Mouse (Mus musculus) cerebellum, adult 2 months (tissue): ENCODE results near the gene Syngr3.

Experiments
- CTCF ChIP-seq: fragments of 200-500 bp; IDR thresholded peaks from 2 replicates; pipeline ENCODE4 v1.5.1; 2011; ENCODE audit warnings: low read depth, mild to moderate bottlenecking, control low read depth, low read length, moderate library complexity, borderline replicate concordance; ENCODE audit not compliant: insufficient read depth
- POLR2A ChIP-seq: fragments of 200-500 bp; IDR thresholded peaks from 2 replicates; pipeline ENCODE4 v1.6.1; 2011; ENCODE audit warnings: low read length, control low read depth, borderline replicate concordance; ENCODE audit not compliant: insufficient read depth

DNA sequence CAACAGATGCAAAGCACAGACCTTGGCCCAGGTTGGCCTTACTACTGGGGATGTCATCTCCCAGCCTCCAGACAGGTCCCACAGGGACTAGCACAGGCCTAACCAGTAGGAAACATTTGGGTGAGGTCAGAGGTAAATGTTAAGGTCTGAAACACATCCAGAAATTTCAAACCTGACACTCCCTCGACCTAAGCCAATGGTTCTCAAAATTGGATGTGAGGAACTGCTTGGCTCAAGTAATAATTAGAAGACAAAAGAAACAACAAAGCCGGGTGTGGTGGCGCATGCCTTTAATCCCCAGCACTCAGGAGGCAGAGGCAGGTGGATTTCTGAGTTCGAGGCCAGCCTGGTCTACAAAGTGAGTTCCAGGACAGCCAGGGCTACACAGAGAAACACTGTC is 43.4 kb downstream of the Syngr3 start:
- TF ChIP-seq POLR2A (no peak), CTCF (no peak)
